Mouse (Mus musculus): Measurements from ENCODE around the gene Stard9.

DNA sequence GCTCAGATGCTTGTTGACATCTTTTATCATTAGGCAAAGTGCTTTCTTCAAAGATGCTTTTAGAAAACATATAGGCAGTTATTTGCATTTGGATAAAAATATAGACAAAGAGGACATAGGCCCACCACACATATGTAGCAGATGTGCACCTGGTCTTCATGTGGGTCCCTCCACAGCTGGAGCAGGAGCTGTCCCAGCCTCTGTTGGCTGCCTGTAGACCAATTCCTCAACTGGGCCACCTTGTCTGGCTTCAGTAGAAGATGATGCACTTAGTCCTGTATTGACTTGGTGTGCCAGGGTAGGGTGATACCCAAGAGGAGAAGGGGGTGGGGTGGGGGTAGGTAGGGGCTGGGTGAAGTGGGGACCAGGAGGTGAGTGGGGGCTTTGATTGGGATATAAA lies 33.8 kb downstream of the Stard9 start:
- TF ChIP-seq EP300 (IDR thresholded peaks at IDR 0.05; ENCODE audit: low read depth), result no peak
- no peak for TF ChIP-seq CTCF (IDR thresholded peaks at IDR 0.05; ENCODE audit: low read depth)
